Mouse (Mus musculus): Measurements from ENCODE around the gene Rab1b.
A peak's percentile ranks its signal among the peaks of the same experiment; 100 is the strongest.
"Not testable (repeated sequence)": the region's sequence is repeated elsewhere in the genome, so short reads cannot be mapped to it uniquely, and the experiment has no call there.

Gene Rab1b

GRCm38 (mm10) chr19:5106731-5107191, at the start of gene Rab1b:
Gene Rab1b (minus strand): TSS chr19:5107072.
- peak; percentile 98 for DNase-seq (ENCODE audit: extremely low read depth, insufficient read length, low spot score)

GRCm38 (mm10) chr19:5152261-5152660, 45.4 kb upstream of the Rab1b start:
- no peak for DNase-seq (ENCODE audit: extremely low read depth, insufficient read length, low spot score)

DNA sequence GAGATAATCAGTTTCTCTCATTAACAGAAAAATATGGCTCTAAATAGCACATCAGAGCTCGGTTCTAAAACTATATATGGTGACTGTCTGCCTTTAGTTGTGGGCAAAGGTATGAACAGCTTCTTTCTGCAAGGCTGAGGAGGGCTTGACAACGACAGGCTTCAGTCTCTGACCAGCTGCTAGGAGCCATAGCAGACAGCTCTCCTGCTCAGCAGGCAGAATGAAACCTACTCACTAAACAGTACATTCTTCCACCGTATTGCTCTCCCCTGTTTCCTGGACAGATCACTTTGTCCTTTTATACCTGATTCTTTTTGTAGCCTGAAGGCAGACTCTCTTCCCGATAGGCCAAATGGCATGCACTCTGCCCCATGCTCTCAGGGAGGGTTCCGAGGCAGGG, 44.9 kb upstream of the Rab1b start:
- DNase-seq (ENCODE audit: extremely low read depth, insufficient read length, low spot score), result no peak

DNA sequence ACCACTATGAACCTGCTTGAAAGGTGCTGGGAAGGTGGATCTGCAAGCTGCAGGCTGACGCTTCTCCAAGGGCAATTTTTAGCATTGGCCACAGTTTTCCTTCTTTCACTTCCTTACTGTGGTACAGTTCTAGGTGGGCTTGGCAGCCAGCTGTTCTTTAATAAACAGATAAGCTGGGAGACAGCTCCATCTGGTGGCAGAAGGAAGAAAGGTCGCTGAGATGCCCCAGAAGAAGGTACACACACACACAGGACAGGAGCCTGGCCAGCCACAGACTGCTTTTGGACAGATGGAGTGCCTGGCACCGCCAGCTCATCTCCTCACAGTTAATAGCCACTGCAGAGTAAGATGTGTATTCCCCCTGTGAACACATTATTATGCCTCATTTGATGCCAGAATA, 44.5 kb upstream of the Rab1b start:
- no peak for DNase-seq (ENCODE audit: extremely low read depth, insufficient read length, low spot score)

DNA sequence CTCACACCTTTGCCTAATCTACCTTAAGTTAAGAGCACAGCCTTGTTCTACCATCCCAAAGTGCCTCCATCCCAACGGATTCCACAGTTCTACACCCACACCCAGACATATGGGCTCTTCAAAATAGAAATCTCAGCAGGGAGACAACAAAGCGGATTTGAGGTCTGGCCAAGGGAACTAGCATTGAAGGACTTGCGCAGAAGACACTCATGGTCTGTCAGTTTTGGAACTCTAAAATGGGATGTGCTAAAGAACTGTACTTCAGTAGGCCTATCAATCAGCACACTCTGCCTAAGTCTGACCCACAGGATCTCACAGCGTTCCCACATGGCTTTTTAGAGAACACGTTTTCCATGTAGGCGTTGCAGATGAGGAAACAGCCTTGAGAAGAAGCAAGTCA, 43.5 kb upstream of the Rab1b start:
- DNase-seq (ENCODE audit: extremely low read depth, insufficient read length, low spot score), result no peak

- not testable (repeated sequence) for DNase-seq (ENCODE audit: extremely low read depth, insufficient read length, low spot score)
These were observed 42.2 kb upstream of the Rab1b start for GRCm38 (mm10) chr19:5149041-5149440.

- peak; percentile 22 for DNase-seq (ENCODE audit: extremely low read depth, insufficient read length, low spot score)
These were observed 32.8 kb upstream of the Rab1b start for GRCm38 (mm10) chr19:5139640-5140039.

DNA sequence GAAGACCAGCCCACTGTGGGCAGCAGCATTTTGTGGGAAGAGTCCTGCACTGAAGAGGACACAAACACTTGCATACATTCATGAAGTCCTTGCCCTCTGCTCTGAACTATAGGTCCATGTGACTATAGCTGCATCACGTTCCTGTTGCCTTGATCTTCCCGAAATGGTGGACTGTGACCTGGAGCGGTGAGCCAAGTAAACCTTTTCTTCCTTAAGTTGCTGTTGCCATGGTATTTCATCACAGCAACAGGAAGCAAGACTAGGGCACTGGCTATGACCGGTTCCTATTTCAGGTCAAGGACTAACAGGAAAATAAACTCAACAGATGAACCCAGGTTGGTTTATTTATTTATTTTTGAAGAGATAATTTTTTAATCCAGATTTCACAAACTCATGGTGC, 24.4 kb upstream of the Rab1b start:
- no peak for DNase-seq (ENCODE audit: extremely low read depth, insufficient read length, low spot score)

DNA sequence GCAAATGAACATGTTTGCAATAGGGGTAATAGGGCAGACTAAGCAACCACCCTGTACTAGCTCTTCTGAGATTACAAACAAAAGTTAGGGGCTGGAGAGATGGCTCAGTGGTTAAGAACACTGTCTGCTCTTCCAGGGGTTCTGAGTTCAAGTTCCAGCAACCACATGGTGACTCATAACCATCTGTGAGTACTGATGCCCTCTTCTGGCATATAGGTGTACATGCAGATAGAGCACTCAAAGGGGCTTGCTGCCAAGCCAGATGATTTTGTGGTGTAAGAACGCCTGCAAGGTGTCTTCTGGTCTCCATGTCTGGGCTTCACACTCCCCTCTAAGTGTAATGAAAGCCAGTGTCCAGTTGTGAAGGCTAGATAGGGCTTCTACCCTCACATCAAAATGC, 22.9 kb upstream of the Rab1b start:
- DNase-seq (ENCODE audit: extremely low read depth, insufficient read length, low spot score), result no peak

GRCm38 (mm10) chr19:5124055-5124614, 17.3 kb upstream of the Rab1b start:
- DNase-seq (ENCODE audit: extremely low read depth, insufficient read length, low spot score), result no peak

DNA sequence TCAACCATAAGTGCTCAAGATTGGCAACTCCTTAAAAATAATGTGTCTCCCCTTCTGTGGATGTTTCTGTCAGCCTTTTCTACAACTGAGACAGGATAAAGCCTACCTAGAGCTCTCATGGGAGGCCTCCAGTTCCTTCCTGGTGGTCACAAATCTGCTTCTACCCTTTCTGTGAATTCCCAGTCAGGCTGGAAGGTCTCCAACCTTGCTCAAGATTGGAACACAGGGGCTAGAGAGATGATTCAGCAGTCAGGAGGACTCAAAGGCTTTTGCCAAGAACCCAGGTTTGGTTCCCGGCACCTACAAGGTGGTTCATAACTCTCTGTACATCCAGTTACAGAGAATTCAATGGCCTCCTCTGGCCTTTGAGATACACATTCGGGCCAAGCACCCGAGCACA, 16.4 kb upstream of the Rab1b start:
- DNase-seq (ENCODE audit: extremely low read depth, insufficient read length, low spot score), result no peak

DNA sequence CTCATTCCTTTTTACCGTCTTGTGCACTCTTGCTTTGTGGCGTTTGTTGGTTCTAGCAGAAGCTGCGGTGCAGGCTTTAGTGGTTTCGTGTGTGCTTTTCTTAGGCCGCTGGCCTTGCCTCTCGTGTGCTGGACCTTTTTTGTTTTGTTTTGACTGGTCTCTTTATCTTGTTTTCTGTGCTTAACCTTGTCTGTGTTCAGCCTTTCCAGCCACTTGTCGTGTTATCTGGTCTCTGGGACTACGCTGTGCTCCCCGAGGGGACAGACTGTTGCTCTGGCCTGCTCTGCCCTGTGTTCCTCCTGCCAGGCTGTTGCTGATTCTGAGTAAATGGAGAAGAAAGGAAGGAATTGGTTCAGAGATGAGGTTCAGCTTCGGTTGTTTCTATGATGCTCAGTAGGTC, 15.6 kb upstream of the Rab1b start:
- no peak for DNase-seq (ENCODE audit: extremely low read depth, insufficient read length, low spot score)

- DNase-seq (ENCODE audit: extremely low read depth, insufficient read length, low spot score), result no peak
These were observed 11.5 kb upstream of the Rab1b start, which contains the start of gene Klc2 for GRCm38 (mm10) chr19:5118384-5118698. Gene Klc2 (minus strand): TSS chr19:5118560.

- peak; percentile 92 for DNase-seq (ENCODE audit: extremely low read depth, insufficient read length, low spot score)
These were observed 10.9 kb upstream of the Rab1b start for GRCm38 (mm10) chr19:5117494-5118383.

DNA sequence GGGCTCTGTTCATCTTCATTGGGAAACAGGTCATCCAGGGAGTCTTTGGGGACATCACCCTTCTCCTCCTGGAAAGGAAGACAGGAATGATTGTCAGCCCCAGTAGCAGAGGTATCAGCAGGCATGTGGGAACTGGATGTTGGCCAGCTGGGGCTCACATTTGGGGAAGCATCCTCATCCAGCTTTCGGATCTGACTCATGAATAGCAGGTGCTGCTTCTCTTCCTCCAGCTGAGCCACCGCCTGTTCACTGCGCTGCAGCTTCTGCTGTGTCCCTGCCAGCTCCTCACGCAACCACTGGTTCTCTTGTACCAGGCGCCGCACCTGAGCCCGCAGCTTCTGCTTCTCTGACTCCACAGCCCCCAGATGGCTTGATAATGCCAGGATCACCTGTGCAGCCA, 6.9 kb upstream of the Rab1b start:
- DNase-seq (ENCODE audit: extremely low read depth, insufficient read length, low spot score), result no peak

DNA sequence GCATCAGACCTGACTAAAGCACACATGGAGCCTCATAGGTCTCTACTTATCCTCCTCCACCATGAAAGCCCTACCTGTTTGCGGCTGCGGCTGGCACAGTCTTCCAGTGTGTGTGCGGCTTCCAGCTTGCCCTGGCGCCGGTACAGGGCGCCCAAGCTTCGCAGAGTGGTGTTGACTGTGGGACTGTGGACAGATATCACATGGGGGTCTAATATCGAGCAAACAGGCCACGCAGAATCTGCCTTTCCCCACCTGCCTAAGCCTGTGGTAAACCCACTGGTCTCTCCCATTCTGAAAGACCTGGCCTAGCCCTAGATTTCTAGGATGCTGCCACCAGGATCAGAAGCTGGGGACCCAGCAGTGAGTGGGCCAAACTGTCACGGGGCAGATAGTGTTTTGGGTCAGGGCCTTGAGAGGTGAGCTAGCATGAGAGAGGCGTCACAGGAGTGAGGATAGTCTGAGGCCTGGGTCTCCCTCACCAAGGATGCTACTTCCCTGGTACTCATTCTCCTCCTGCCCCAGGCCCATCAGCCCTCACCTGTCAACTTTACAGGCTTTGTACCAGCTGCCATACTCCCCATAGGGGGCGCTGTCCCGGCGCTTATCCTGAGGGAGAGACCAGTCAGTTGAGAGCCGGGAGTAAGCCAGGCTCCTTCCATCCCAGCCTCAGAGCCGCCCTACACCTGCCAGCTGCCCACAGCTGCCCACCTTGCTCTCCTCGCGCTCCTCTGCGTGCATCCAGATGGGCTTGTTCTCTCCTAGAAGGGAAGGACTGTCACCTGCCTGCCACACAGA, 3.0 kb upstream of the Rab1b start:
- DNase-seq (ENCODE audit: extremely low read depth, insufficient read length, low spot score), result no peak

GRCm38 (mm10) chr19:5108702-5109101, 1.8 kb upstream of the Rab1b start:
- DNase-seq (ENCODE audit: extremely low read depth, insufficient read length, low spot score), result no peak

DNA sequence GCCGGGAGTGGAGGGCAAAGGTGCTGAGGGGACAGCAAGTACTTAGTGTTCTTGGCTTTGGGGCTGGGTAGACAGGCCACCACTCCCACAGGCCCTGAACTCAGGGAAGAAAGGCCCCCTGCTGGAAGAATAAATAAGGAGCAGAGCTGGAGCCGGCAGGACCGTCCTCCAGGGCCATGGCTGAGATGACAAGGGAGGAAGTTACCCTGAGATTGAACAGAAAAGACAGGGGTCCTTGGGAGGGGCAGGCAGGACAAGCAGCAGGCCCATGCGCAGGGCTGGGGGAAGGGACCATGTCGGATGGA, 1.4 kb upstream of the Rab1b start:
- no peak for DNase-seq (ENCODE audit: extremely low read depth, insufficient read length, low spot score)

DNA sequence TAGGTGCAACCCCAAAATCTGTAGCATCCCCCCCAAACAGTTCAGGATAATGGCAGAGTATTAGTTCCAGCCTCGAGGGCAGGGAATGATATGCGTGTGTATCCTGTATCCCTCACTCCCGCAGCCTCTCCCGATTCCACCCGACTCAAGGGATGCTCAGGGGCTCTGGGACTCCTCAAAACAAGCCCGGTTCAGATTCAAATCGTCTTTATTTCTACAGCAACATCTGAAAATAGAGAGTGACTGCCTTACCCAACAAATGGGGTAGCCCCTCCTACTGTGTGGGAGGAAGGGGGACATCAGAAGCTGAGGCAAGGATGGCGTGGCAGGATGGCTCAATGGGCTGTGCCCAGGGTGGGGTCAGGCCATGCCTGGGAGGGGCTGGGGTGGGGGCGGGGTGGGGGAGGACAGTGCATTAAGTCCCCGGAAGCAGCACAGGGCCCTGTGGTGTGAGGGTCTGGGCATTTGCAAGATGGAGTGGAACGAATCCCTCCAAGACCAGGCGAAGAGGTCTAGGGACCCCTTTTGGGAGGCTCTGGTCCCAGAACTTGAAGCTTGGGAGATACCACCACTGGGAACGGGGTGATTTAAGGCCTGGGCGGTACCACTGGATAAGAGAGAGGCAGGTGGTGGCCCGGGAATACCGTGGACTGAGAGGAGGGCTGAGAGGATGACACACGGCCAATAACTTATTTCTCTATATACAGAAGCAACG, 841 bp upstream of the Rab1b start:
- DNase-seq (ENCODE audit: extremely low read depth, insufficient read length, low spot score), result no peak

DNA sequence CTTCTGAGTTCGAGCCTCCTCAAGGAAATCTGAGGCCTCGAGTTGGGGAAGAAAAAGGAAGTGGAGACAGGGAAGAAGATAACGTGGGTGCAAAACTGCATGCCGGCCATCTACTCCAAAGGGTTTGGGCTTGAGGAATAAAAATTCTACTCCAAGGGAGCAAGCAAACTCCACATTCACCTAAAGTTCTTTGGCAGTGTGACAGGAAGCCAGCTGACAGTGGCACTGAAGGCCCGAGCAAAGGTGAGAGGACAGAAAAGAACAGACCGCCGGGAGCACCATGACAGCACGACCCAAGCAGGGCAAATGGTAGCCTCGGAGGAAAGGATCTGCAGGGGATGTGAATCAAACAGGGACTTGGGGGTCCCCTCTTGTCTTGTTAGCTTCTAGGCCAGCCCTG, 798 bp downstream of the Rab1b start:
- DNase-seq (ENCODE audit: extremely low read depth, insufficient read length, low spot score), result no peak
